Mouse (Mus musculus): ENCODE data around the gene Glis3. TPM values are rescaled to one million over a fixed set of nuclear protein-coding genes. Genes with fewer than 3 reads are reported as not detected.
A peak's percentile ranks its signal among the peaks of the same experiment; 100 is the strongest.

Gene Glis3
- polyA plus RNA-seq, 1 experiment from 2014 or later = 2.9 TPM

DNA sequence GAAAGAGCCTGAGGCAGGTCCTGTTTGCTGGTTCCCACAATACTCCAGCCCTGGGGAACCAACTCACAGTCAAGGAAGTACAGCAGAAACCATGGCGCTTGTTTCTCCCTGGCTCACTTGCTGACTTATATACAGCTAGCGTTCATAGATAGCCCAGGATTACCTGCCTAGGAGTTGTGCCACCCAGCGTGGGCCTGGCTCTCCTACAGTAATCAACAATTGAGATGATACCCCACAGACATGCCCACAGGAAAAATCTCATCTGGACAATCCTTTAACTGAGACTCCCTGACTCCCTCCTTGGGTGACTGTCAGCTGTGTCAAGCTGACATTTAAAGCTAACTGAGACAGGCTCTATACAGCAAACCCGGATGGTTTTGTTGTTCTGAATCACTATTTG, 405.9 kb downstream of the Glis3 start:
- DNase-seq (ENCODE audit: low spot score) = no peak
- Histone ChIP-seq H3K27ac (ENCODE audit: low read depth, low read length) (no peak overlapping the region), H3K4me3 (ENCODE audit: low read depth, low read length) (no peak overlapping the region)

DNA sequence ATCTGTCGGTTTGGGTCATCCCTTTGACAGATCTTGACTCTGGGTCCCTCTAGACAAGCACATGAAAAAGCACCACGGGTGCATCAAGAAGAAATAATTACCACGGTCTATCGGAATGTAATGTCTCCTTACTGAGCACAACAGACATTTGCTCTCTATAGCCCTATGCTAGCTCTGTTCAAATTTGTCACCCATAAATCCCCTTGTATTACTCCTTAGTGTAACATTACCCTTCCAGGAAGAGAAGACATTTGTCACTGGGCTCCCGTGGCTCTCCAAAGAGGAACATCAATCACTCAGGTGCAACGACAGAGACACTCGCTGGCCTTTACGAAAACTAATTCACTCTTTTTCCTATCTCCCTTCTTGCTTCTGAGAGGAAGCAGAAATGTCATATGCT, 413.0 kb downstream of the Glis3 start:
- Histone ChIP-seq H3K36me3 (ENCODE audit: control insufficient read depth, insufficient read depth, low read length) (no peaks in the 10 kb centered on the region), H3K4me2 (replicated peaks; ENCODE audit: low read depth, low read length) (no peak overlapping the region), H3K4me3 (ENCODE audit: low read depth, low read length) (no peak overlapping the region), H3K9me3 (ENCODE audit: control insufficient read depth, low read length) (no peaks in the 10 kb centered on the region), H3K9ac (ENCODE audit: low read depth, low read length) (no peak overlapping the region), H3K27me3 (ENCODE audit: control insufficient read depth, insufficient read depth, low read length) (no peaks in the 10 kb centered on the region), H3K27ac (ENCODE audit: low read depth, low read length) (no peak overlapping the region), H3K4me1 (replicated peaks; ENCODE audit: control insufficient read depth, insufficient read depth, low read length) (no peaks in the 10 kb centered on the region)
- no peak for ATAC-seq (ENCODE audit: low FRiP score)
- 76% methylated on average over 8 of the region's 8 CpGs for WGBS
- DNase-seq (ENCODE audit: low spot score) = no peak

More for the DNA sequence above, 405.9 kb downstream of the Glis3 start:
- H3K9me3 ChIP-seq (ENCODE audit: control insufficient read depth, low read length) = no peaks in the 10 kb centered on the region
- H3K4me2 ChIP-seq (replicated peaks; ENCODE audit: low read depth, low read length) = no peak overlapping the region
- 90% methylated on average over 4 of the region's 4 CpGs for WGBS
- H3K4me1 ChIP-seq (replicated peaks; ENCODE audit: control insufficient read depth, insufficient read depth, low read length) = no peaks in the 10 kb centered on the region
- no peak for ATAC-seq (ENCODE audit: low FRiP score)
- H3K27me3 ChIP-seq (ENCODE audit: control insufficient read depth, insufficient read depth, low read length) = no peaks in the 10 kb centered on the region
- no peaks in the 10 kb centered on the region for H3K36me3 ChIP-seq (ENCODE audit: control insufficient read depth, insufficient read depth, low read length)
- no peak overlapping the region for H3K9ac ChIP-seq (ENCODE audit: low read depth, low read length)

DNA sequence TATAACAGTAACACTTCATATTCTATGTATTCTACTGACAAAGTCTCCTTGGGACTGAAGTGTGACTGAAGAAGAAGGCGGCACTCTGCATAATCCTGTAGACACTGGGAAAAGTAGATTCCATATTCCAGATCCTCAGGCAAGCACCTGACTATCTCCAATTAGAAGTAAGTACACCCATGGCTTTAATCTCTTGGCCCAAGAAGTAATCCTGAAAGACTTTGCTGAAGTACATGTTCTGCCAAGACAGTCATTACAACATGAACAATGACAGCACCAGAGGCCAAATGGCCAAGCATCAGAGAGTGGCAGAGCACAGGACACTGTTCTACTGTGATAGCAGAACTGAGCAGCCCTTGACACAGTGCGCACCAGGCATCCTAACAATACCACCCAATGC, 414.1 kb downstream of the Glis3 start:
- ATAC-seq (ENCODE audit: low FRiP score) = no peak

DNA sequence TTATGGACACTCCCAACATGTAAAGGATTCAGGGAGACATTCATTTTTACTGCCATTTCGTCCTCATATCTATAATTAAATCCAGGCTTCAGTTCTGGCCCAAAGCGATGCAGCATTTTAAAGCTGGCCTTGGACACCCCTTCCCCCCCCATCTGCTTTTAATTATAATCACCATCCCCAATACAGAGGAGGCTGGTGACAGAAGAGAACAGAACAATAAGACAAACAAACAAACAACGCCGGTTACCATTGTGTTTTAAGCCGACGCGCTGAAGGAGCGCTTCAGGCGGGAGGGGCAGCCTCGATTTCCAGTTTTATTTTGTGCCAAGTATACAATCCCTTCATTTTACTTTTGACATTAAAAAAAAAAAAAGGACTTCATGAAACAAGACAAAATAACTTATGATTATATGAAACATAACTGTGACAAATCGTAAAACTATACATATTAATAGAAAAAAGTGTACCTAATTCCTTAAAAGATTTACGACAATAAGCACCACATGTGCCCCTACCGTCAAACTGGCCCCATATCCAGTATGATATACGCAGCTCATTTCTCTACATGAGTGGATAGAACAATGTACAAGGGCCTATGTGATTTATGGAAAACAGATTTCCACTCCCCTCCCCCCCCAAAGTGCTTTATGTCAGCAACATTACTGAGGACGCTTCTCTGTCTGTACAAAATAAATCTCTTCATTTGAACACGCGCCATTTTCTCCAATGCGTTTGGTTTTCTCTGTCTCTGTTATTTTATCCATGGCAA, 420.8 kb downstream of the Glis3 start:
- Histone ChIP-seq H3K4me3 (ENCODE audit: low read depth, low read length) (no peak overlapping the region), H3K9ac (ENCODE audit: low read depth, low read length) (no peak overlapping the region), H3K36me3 (ENCODE audit: control insufficient read depth, insufficient read depth, low read length) (no peaks in the 10 kb centered on the region), H3K27me3 (ENCODE audit: control insufficient read depth, insufficient read depth, low read length) (no peaks in the 10 kb centered on the region), H3K4me1 (replicated peaks; ENCODE audit: control insufficient read depth, insufficient read depth, low read length) (no peaks in the 10 kb centered on the region), H3K4me2 (replicated peaks; ENCODE audit: low read depth, low read length) (no peak overlapping the region), H3K27ac (ENCODE audit: low read depth, low read length) (no peak overlapping the region), H3K9me3 (ENCODE audit: control insufficient read depth, low read length) (no peaks in the 10 kb centered on the region)
- 80% methylated on average over 18 of the region's 18 CpGs for WGBS
- ATAC-seq (ENCODE audit: low FRiP score) = no peak
- peak; percentile 10 for DNase-seq (ENCODE audit: low spot score)

More for the DNA sequence above, 414.1 kb downstream of the Glis3 start:
- Histone ChIP-seq H3K4me1 (replicated peaks; ENCODE audit: control insufficient read depth, insufficient read depth, low read length) (no peaks in the 10 kb centered on the region), H3K27me3 (ENCODE audit: control insufficient read depth, insufficient read depth, low read length) (no peaks in the 10 kb centered on the region), H3K9me3 (ENCODE audit: control insufficient read depth, low read length) (no peaks in the 10 kb centered on the region), H3K9ac (ENCODE audit: low read depth, low read length) (no peak overlapping the region), H3K4me2 (replicated peaks; ENCODE audit: low read depth, low read length) (no peak overlapping the region), H3K27ac (ENCODE audit: low read depth, low read length) (no peak overlapping the region), H3K4me3 (ENCODE audit: low read depth, low read length) (no peak overlapping the region), H3K36me3 (ENCODE audit: control insufficient read depth, insufficient read depth, low read length) (no peaks in the 10 kb centered on the region)
- DNase-seq (ENCODE audit: low spot score) = no peak
- whole genome bisulfite sequencing = 90% methylated on average over 2 of the region's 2 CpGs

DNA sequence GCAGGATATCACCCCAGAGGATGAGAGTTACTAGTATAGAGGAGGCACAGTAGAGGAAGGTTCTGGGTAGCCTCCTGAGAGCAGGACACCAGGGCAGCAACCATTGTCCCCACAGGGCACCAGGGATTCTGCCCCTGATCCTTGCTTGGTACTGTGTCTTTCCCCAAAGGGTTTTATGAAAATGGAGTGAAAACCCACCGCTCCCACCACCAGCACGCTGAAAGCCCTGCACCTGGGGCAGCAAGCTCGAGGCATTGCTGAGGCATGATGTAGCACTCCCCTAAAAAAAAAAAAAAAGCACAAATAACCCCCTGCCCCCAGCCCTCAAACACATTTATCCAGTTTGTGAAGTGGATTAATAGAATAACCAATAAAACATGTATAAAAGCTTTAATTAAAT, 421.4 kb downstream of the Glis3 start:
- DNase-seq (ENCODE audit: low spot score) = no peak
- no peak overlapping the region for H3K4me3 ChIP-seq (ENCODE audit: low read depth, low read length)
- H3K27ac ChIP-seq (ENCODE audit: low read depth, low read length) = no peak overlapping the region
- no peaks in the 10 kb centered on the region for H3K36me3 ChIP-seq (ENCODE audit: control insufficient read depth, insufficient read depth, low read length)
- ATAC-seq (ENCODE audit: low FRiP score) = no peak
- H3K9me3 ChIP-seq (ENCODE audit: control insufficient read depth, low read length) = no peaks in the 10 kb centered on the region
- 48% methylated on average over 3 of the region's 3 CpGs for WGBS
- H3K27me3 ChIP-seq (ENCODE audit: control insufficient read depth, insufficient read depth, low read length) = no peaks in the 10 kb centered on the region
- H3K4me1 ChIP-seq (replicated peaks; ENCODE audit: control insufficient read depth, insufficient read depth, low read length) = no peaks in the 10 kb centered on the region
- no peak overlapping the region for H3K9ac ChIP-seq (ENCODE audit: low read depth, low read length)
- H3K4me2 ChIP-seq (replicated peaks; ENCODE audit: low read depth, low read length) = no peak overlapping the region

DNA sequence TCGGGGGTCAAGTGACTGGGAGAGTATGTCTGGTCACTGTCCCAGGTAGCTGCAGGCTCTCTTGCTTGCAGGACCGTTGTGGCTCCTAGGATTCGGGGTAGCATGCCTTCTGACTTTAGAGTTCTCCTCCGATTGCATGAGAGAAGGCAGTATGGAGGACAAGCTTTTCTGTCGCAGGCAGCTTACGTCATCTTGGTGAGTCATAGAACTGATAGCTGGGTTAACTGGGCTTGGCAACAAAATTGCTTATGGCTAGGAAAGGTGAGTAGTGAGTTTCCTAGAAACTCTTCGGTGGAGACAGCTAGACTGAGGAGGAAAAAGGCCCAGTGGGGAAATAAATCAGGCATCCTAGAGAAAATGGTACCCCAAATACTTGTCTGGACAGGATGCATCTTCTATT, 432.5 kb downstream of the Glis3 start:
- 93% methylated on average over 7 of the region's 7 CpGs for whole genome bisulfite sequencing
- no peaks in the 10 kb centered on the region for H3K27me3 ChIP-seq (ENCODE audit: control insufficient read depth, insufficient read depth, low read length)
- H3K4me1 ChIP-seq (replicated peaks; ENCODE audit: control insufficient read depth, insufficient read depth, low read length) = no peaks in the 10 kb centered on the region
- no peak overlapping the region for H3K4me3 ChIP-seq (ENCODE audit: low read depth, low read length)
- no peak overlapping the region for H3K9ac ChIP-seq (ENCODE audit: low read depth, low read length)
- H3K4me2 ChIP-seq (replicated peaks; ENCODE audit: low read depth, low read length) = no peak overlapping the region
- ATAC-seq (ENCODE audit: low FRiP score) (no peak), DNase-seq (ENCODE audit: low spot score) (no peak)
- H3K9me3 ChIP-seq (ENCODE audit: control insufficient read depth, low read length) = no peaks in the 10 kb centered on the region
- no peak overlapping the region for H3K27ac ChIP-seq (ENCODE audit: low read depth, low read length)
- no peaks in the 10 kb centered on the region for H3K36me3 ChIP-seq (ENCODE audit: control insufficient read depth, insufficient read depth, low read length)

DNA sequence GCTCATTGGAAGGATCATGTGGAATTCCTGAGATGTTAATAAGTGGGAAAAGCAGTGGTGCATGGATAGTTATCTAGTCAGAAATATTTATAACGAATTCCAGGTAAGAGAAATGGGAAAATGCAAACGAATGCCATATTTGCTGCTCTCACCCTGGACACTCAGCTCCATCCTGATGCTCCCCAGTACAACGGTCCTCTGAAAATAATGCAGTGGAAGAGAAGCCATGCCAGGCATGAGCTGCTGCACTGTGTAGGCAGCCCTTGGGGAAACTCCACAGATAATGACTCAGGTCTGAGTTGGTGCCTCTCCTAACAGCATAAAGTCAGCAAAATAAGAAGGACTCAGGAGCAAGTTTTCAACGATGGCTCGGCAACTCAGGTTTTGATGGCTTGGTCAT, 433.7 kb downstream of the Glis3 start:
- Histone ChIP-seq H3K4me1 (replicated peaks; ENCODE audit: control insufficient read depth, insufficient read depth, low read length) (no peaks in the 10 kb centered on the region), H3K27ac (ENCODE audit: low read depth, low read length) (no peak overlapping the region), H3K9ac (ENCODE audit: low read depth, low read length) (no peak overlapping the region), H3K4me2 (replicated peaks; ENCODE audit: low read depth, low read length) (no peak overlapping the region), H3K27me3 (ENCODE audit: control insufficient read depth, insufficient read depth, low read length) (no peaks in the 10 kb centered on the region), H3K4me3 (ENCODE audit: low read depth, low read length) (no peak overlapping the region), H3K36me3 (ENCODE audit: control insufficient read depth, insufficient read depth, low read length) (no peaks in the 10 kb centered on the region), H3K9me3 (ENCODE audit: control insufficient read depth, low read length) (no peaks in the 10 kb centered on the region)
- DNase-seq (ENCODE audit: low spot score) (no peak), ATAC-seq (ENCODE audit: low FRiP score) (no peak)
- 89% methylated on average over 5 of the region's 5 CpGs for WGBS

DNA sequence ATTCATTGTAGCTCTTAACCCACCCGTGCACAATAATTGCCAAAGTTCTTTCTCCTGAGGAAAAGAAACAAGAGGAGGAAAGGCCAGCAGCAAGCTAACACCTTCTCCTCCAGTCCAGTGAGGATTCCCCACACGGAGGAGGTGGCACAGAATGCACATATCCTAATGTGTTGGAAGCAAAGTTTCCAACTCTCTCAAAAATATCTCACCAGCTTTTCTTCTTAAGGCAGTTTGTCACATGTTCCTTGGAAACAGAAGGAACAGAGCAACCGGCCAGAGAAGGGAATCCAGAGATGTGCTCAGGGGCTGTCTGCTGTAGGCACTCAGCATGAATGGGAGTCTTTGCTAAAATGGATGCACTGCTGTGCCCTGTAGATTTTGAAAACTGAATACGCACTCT, 441.8 kb downstream of the Glis3 start:
- Histone ChIP-seq H3K4me2 (replicated peaks; ENCODE audit: low read depth, low read length) (no peak overlapping the region), H3K4me3 (ENCODE audit: low read depth, low read length) (no peak overlapping the region), H3K36me3 (ENCODE audit: control insufficient read depth, insufficient read depth, low read length) (no peaks in the 10 kb centered on the region), H3K27ac (ENCODE audit: low read depth, low read length) (no peak overlapping the region), H3K9me3 (ENCODE audit: control insufficient read depth, low read length) (no peaks in the 10 kb centered on the region), H3K27me3 (ENCODE audit: control insufficient read depth, insufficient read depth, low read length) (no peaks in the 10 kb centered on the region), H3K4me1 (replicated peaks; ENCODE audit: control insufficient read depth, insufficient read depth, low read length) (no peaks in the 10 kb centered on the region), H3K9ac (ENCODE audit: low read depth, low read length) (no peak overlapping the region)
- ATAC-seq (ENCODE audit: low FRiP score) (no peak), DNase-seq (ENCODE audit: low spot score) (no peak)
- WGBS = 84% methylated on average over 4 of the region's 4 CpGs

DNA sequence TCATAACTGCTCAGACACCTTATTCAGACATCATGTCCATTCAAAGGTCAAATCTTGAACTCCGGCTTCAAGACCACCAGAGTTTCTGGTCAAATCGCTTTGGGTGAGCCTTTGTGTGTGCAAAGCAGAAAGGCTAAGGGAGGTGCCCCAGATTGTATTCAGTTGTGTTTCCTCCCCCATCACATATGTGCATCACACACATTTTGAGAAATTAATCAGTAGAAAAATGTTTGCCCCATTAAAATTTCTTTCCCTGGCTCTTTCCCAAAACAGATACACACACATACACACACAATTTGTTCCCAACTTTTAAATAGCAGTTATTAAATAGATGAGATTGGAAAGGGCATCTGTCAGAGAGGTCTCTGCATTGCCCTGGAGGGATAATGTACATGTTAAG, 442.3 kb downstream of the Glis3 start:
- no peaks in the 10 kb centered on the region for H3K36me3 ChIP-seq (ENCODE audit: control insufficient read depth, insufficient read depth, low read length)
- no peak overlapping the region for H3K9ac ChIP-seq (ENCODE audit: low read depth, low read length)
- no peak for ATAC-seq (ENCODE audit: low FRiP score)

More for the DNA sequence above, 442.3 kb downstream of the Glis3 start:
- H3K27me3 ChIP-seq (ENCODE audit: control insufficient read depth, insufficient read depth, low read length) = no peaks in the 10 kb centered on the region
- 90% methylated on average over 2 of the region's 2 CpGs for WGBS
- no peak for DNase-seq (ENCODE audit: low spot score)
- no peaks in the 10 kb centered on the region for H3K9me3 ChIP-seq (ENCODE audit: control insufficient read depth, low read length)
- H3K4me1 ChIP-seq (replicated peaks; ENCODE audit: control insufficient read depth, insufficient read depth, low read length) = no peaks in the 10 kb centered on the region
- no peak overlapping the region for H3K4me2 ChIP-seq (replicated peaks; ENCODE audit: low read depth, low read length)
- H3K27ac ChIP-seq (ENCODE audit: low read depth, low read length) = no peak overlapping the region
- no peak overlapping the region for H3K4me3 ChIP-seq (ENCODE audit: low read depth, low read length)

Measured in hindbrain, embryonic 11.5 days (tissue).